Mouse (Mus musculus) kidney, adult 2 months (tissue): ENCODE data around the gene Ccdc107. TPM values are rescaled to one million over a fixed set of nuclear protein-coding genes. Genes with fewer than 3 reads are reported as not detected.

Source experiments
- DNase-seq: peaks from one replicate; pipeline ENCODE4 v3.0.0; 2021
- H3K27ac ChIP-seq: fragments of 200-500 bp; 2 replicates; pipeline ENCODE4 v1.5.1; 2012; ENCODE audit warnings: low read depth, low read length, control low read depth, inconsistent platforms; ENCODE audit not compliant: insufficient read depth
- H3K27me3 ChIP-seq: fragments of 200-500 bp; replicated peaks from 2 replicates; pipeline ENCODE4 v1.6.1; 2012; ENCODE audit warnings: mild to moderate bottlenecking, moderate library complexity, low read length, inconsistent platforms; ENCODE audit not compliant: control insufficient read depth, insufficient read depth
- H3K36me3 ChIP-seq: fragments of 200-500 bp; 2 replicates; pipeline ENCODE4 v1.6.1; 2012; ENCODE audit warnings: mild to moderate bottlenecking, moderate library complexity, low read length, inconsistent platforms; ENCODE audit not compliant: control insufficient read depth, insufficient read depth
- H3K4me1 ChIP-seq: fragments of 200-500 bp; 2 replicates; pipeline ENCODE4 v1.6.1; 2011; ENCODE audit warnings: low read length; ENCODE audit not compliant: control insufficient read depth, insufficient read depth
- H3K4me3 ChIP-seq: fragments of 200-500 bp; 2 replicates; pipeline ENCODE4 v1.5.1; 2011; ENCODE audit warnings: mild to moderate bottlenecking, low read depth, low read length, control low read depth; ENCODE audit not compliant: insufficient read depth
- CTCF ChIP-seq: fragments of 200-500 bp; conservative IDR thresholded peaks from 2 replicates; pipeline ENCODE4 v1.5.1; 2011; ENCODE audit warnings: low read depth, mild to moderate bottlenecking, control low read depth, low read length, moderate library complexity, mixed read lengths; ENCODE audit not compliant: insufficient read depth, insufficient read length
- POLR2A ChIP-seq: fragments of 200-500 bp; IDR thresholded peaks from one replicate; pipeline ENCODE4 v1.6.1; 2011; ENCODE audit warnings: low read depth, low read length, control low read depth
- WGBS: fragments of 180-500 bp; shearing (Covaris S2); methylation state at CpG from one replicate; pipeline ENCODE4 v1.1.7; 2018; 5-methylcytosine and 5-hydroxymethylcytosine counted together
- polyA plus RNA-seq: library from polyadenylated mRNA; depleted of rRNA; stranded (reverse); fragments of >200 nt; gene quantifications from 2 replicates; pipeline ENCODE4 v1.2.3, GENCODE M21; 2012; rRNA removed

Ccdc107 gene
- polyA plus RNA-seq, 1 experiment = 529 TPM

DNA sequence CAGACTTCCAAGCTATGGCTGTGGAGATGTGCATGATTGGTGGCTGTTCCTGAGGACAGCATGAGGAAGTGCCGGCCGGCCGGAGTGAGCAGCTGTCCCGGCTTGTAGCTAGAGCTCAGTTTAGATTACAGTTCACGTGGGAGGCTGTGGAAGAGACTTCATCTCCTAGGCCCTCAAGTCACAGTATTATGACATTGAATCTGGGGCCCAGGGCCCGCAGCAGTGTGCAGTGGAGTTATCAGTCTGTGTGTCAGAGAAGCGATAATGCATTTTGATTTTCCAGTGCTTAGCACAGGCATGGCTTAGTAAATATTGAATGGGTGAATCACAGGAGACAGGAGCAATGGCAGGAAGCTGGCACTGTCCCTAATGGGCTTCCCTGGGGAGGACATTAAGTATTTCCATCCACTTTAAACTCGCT is 37.4 kb downstream of the Ccdc107 start:
- Histone ChIP-seq H3K36me3 (peaks cover 7% of the 10 kb centered on the region; the same call in 1 of the 2 replicates), H3K4me1 (no peaks in the 10 kb centered on the region), H3K27me3 (no peaks in the 10 kb centered on the region), H3K4me3 (no peak overlapping the region), H3K27ac (no peak overlapping the region)
- TF ChIP-seq POLR2A (no peak), CTCF (no peak)
- DNase-seq = peak; percentile 47
- 30% methylated on average over 8 of the region's 8 CpGs for WGBS

DNA sequence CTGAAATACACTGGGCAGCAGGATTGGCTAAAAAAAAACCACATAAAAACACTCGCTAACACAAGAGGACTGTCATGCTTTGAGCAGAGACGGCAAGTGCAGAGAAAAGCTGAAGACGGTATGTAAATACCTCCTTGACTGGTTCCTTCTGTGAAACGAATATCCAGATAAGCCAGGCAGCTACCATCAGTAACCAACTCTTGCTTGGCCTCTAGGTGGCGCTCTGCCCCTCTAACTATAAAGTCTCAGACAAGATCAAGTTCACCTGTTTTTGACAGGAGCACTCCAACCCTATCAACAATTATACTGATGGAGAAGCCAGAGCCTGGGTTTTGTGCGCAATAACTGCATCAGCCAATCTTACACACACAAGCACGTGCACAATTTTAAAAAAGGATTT is 37.9 kb downstream of the Ccdc107 start:
- H3K27ac ChIP-seq = no peak overlapping the region
- H3K4me1 ChIP-seq = no peaks in the 10 kb centered on the region
- H3K4me3 ChIP-seq = no peak overlapping the region
- no peaks in the 10 kb centered on the region for H3K27me3 ChIP-seq
- WGBS = 16% methylated on average over 7 of the region's 7 CpGs
- no peak for TF ChIP-seq POLR2A
- TF ChIP-seq CTCF = peak; percentile 83
- peak; percentile 82 for DNase-seq
- peaks cover 7% of the 10 kb centered on the region; the same call in 1 of the 2 replicates for H3K36me3 ChIP-seq

DNA sequence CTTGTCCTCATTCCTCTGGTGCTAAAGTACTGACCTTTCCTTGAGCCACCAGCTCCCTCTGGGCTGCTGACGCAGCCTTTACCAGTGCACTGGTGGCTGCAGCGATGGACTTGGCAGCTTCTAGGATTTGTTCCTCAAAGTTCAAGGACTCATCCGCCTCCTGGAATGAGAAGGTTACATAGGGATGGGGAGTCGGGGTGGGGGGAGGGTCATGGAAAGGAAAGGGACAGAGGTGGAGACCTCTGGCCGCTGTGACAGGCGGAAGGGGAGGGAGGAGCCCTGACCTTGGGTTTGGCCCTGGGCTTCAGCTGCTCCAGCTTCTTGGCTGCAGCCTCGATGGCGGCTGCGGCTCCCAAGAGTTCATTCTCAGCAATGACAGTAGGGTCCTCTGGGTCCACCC is 40.6 kb downstream of the Ccdc107 start:
- TF ChIP-seq CTCF (no peak), POLR2A (no peak)
- Histone ChIP-seq H3K27ac (no peak overlapping the region), H3K27me3 (no peaks in the 10 kb centered on the region), H3K4me3 (no peak overlapping the region), H3K4me1 (no peaks in the 10 kb centered on the region), H3K36me3 (peaks cover 10% of the 10 kb centered on the region)
- 45% methylated on average over 9 of the region's 9 CpGs for WGBS
- DNase-seq = peak; percentile 75

GRCm38 (mm10) chr4:43535628-43536027 is 42.9 kb downstream of the Ccdc107 start:
- no peak overlapping the region for H3K27ac ChIP-seq
- 95% methylated on average over 8 of the region's 8 CpGs for WGBS
- DNase-seq = no peak
- H3K36me3 ChIP-seq = peaks cover 15% of the 10 kb centered on the region
- no peaks in the 10 kb centered on the region for H3K27me3 ChIP-seq
- no peaks in the 10 kb centered on the region for H3K4me1 ChIP-seq
- no peak for TF ChIP-seq CTCF
- TF ChIP-seq POLR2A = no peak
- H3K4me3 ChIP-seq = no peak overlapping the region

GRCm38 (mm10) chr4:43536031-43536430 is 43.3 kb downstream of the Ccdc107 start:
- 72% methylated on average over 9 of the region's 9 CpGs for WGBS

DNA sequence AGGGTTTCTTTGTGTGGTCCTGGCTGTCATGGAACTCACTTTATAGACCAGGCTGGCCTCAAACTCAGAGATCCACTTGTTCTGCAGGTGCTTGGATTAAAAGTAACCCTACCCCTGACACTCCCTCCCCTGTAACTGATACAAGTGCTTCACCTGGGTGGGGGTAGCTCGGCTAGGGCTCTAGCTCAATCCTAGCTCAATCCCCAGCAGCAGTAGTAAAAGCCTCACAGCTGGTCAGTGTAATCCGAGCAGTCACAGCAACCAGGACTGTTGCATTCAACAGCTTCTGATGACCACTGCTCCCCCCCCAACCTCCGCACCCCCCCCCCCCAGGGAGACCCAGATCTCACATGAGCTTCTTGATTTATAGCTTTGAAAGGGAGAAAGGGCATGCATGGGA is 49.3 kb downstream of the Ccdc107 start:
- Histone ChIP-seq H3K4me1 (no peaks in the 10 kb centered on the region), H3K27ac (no peak overlapping the region), H3K4me3 (no peak overlapping the region), H3K27me3 (no peaks in the 10 kb centered on the region), H3K36me3 (peaks cover 19% of the 10 kb centered on the region)
- DNase-seq = no peak
- no peak for TF ChIP-seq POLR2A
- TF ChIP-seq CTCF = no peak
- WGBS = 54% methylated on average over 3 of the region's 3 CpGs

More at GRCm38 (mm10) chr4:43536031-43536430, 43.3 kb downstream of the Ccdc107 start:
- no peak for DNase-seq
- Histone ChIP-seq H3K4me1 (no peaks in the 10 kb centered on the region), H3K27me3 (no peaks in the 10 kb centered on the region), H3K27ac (no peak overlapping the region), H3K4me3 (no peak overlapping the region), H3K36me3 (peaks cover 15% of the 10 kb centered on the region)
- no peak for TF ChIP-seq CTCF
- no peak for TF ChIP-seq POLR2A

Other genes starting within 250 kb of the Ccdc107 start
- gene Atp8b5, start 225.7 kb upstream of the Ccdc107 start, polyA plus RNA-seq = 0.38 and 0.54 TPM in 2 replicates
- gene Rusc2, start 110.9 kb upstream of the Ccdc107 start, polyA plus RNA-seq = 15.5 and 17.3 TPM in 2 replicates
- 1.3 and 1.6 TPM in 2 replicates for gene Fam166b, start 63.8 kb upstream of the Ccdc107 start, polyA plus RNA-seq
- 59.0 and 72.5 TPM in 2 replicates for gene Tesk1, start 51.0 kb upstream of the Ccdc107 start, polyA plus RNA-seq
- 4.5 and 12.6 TPM in 2 replicates for gene Cd72, start 38.3 kb upstream of the Ccdc107 start, polyA plus RNA-seq
- 0.23 and 1.4 TPM in 2 replicates for gene Sit1, start 9.2 kb upstream of the Ccdc107 start, polyA plus RNA-seq
- gene Arhgef39, start 6.8 kb downstream of the Ccdc107 start, polyA plus RNA-seq = 17.3 and 26.6 TPM in 2 replicates
- 4.9 and 5.8 TPM in 2 replicates for gene Car9, start 14.1 kb downstream of the Ccdc107 start, polyA plus RNA-seq
- 10.8 and 51.9 TPM in 2 replicates for gene Tpm2, start 30.9 kb downstream of the Ccdc107 start, polyA plus RNA-seq
- gene Creb3, start 69.4 kb downstream of the Ccdc107 start, polyA plus RNA-seq = 58.2 and 74.5 TPM in 2 replicates
- gene Tln1, start 69.8 kb downstream of the Ccdc107 start, polyA plus RNA-seq = 92.1 and 106 TPM in 2 replicates
- 41.2 and 46.9 TPM in 2 replicates for gene Rgp1, start 85.8 kb downstream of the Ccdc107 start, polyA plus RNA-seq
- gene Gba2, start 86.0 kb downstream of the Ccdc107 start, polyA plus RNA-seq = 12.2 and 13.9 TPM in 2 replicates
- 2.9 and 4.7 TPM in 2 replicates for gene Msmp, start 91.6 kb downstream of the Ccdc107 start, polyA plus RNA-seq
- gene Npr2, start 139.0 kb downstream of the Ccdc107 start, polyA plus RNA-seq = 38.0 and 41.5 TPM in 2 replicates
- 2.2 and 2.4 TPM in 2 replicates for gene Spag8, start 160.7 kb downstream of the Ccdc107 start, polyA plus RNA-seq
- gene Hint2, start 163.6 kb downstream of the Ccdc107 start, polyA plus RNA-seq = 374 and 465 TPM in 2 replicates
- gene Tmem8b, start 176.1 kb downstream of the Ccdc107 start, polyA plus RNA-seq = 8.3 and 8.6 TPM in 2 replicates
- gene Fam221b, start 176.2 kb downstream of the Ccdc107 start, polyA plus RNA-seq = 0.09 and 0.12 TPM in 2 replicates
- gene Olfr70, start 207.9 kb downstream of the Ccdc107 start, polyA plus RNA-seq = not detected in 2 replicates
- gene Olfr71, start 217.4 kb downstream of the Ccdc107 start, polyA plus RNA-seq = not detected in 2 replicates
- gene Hrct1, start 234.3 kb downstream of the Ccdc107 start, polyA plus RNA-seq = 4.8 and 5.1 TPM in 2 replicates
- gene Spaar, start 237.1 kb downstream of the Ccdc107 start, polyA plus RNA-seq = 2.4 and 2.5 TPM in 2 replicates